Mouse (Mus musculus) small intestine, adult 2 months (tissue): ENCODE measurements at regions not wholly inside any gene's neighbourhood (a gene's known extent, or its start where the extent isn't known, plus 50 kb on each side); places are given as distances from the start of the nearest gene placed in this dataset.

Experiments
- CTCF ChIP-seq: fragments of 200-500 bp; IDR thresholded peaks from 2 replicates; pipeline ENCODE4 v1.5.1; 2012; ENCODE audit warnings: low read depth, mild to moderate bottlenecking, control low read depth, inconsistent platforms, low read length, moderate library complexity, mixed read lengths; ENCODE audit not compliant: insufficient replicate concordance, insufficient read length; ENCODE audit errors: extremely low read depth
- POLR2A ChIP-seq: fragments of 200-500 bp; IDR thresholded peaks from 2 replicates; pipeline ENCODE4 v1.6.1; 2012; ENCODE audit warnings: low read depth, mild to moderate bottlenecking, control low read depth, inconsistent platforms, low read length, moderate library complexity

DNA sequence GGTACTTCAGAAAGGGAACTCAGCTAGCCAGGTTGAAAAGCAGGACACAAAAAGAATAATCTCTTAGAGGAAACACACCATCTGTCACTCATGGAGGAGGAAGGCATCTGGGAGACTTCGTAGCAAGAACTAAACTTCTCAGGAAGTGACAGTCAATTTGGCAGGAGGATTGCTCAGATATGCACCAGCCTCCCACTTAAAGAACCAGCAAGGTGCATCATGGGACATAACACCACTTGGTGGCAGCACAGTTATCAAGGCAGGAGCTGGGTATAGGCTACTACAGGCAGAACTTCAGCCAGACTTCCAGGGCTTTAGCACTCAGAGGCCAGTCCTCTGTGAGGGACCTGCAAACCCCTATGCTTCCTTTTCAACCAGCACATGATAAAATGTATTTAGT lies 52.0 kb upstream of the Scaf11 start:
- TF ChIP-seq CTCF (no peak), POLR2A (no peak)
